Mouse (Mus musculus) layer of hippocampus, adult 9-10 months (tissue): ENCODE measurements around the gene Atp5s.

ENCODE experiments used
- DNase-seq: peaks from one replicate; pipeline ENCODE4 v3.0.0; 2022; ENCODE audit warnings: low spot score

The Atp5s gene

GRCm38 (mm10) chr12:69733518-69733917 lies 8.8 kb downstream of the Atp5s start:
- DNase-seq = no peak

DNA sequence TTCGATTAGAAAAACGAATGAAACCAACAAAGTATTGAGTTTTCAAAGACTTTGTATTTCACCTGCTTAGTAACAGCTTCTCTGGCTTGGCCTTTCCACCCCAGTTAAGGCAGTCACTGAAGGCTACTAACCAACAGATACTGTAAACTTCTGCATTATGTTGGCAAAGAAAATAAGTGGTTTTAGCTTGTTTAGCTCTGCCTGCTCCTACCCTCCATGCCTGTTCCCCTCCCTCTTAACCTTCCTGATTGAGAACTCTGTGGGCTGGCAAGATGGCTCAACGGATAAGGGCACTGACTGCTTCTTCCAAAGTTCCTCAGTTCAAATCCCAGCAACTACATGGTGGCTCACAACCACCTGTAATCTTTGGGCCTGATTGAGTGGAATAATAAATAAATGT lies 9.2 kb downstream of the Atp5s start:
- DNase-seq = no peak

DNA sequence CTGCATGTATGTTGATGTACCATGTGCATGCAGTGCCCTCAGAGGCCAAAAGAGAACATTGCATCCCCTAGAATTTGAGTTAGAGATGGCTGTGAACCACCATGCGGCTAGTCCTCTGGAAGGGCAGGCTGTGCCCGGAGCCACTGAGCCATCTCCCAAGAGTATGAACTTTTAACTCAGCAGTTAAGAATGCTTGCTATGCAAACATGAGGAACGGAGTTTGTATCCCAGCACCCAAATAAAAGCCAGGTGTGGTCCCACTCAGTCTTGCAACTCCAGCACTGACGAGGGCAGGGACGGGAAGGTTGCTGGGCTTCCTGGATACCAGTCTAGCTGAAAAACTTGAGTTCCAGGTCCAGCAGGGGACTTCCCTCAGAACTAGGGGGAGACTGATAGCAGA lies 17.2 kb downstream of the Atp5s start:
- DNase-seq = no peak

DNA sequence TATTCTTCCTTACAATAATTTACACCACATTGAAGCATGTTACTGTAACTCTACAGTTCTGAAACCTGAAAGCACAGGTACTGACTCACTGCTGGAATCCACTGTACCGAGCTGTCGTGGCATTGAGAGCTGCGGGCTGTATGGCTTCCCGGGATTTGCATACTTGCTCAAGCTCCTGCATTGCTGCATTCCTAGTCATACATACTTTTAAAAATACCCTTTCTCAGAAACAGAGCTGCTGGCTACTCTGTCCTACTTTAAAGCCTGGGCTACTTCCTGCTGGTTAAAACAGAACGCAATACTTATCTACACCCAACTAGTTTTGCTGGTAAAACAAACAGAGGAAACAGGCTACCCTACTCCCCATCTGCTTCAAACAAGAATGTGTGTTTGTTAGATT lies 19.4 kb downstream of the Atp5s start:
- DNase-seq = no peak

GRCm38 (mm10) chr12:69751864-69752341 lies 27.2 kb downstream of the Atp5s start:
- no peak for DNase-seq

GRCm38 (mm10) chr12:69753936-69754335 lies 29.2 kb downstream of the Atp5s start:
- no peak for DNase-seq

DNA sequence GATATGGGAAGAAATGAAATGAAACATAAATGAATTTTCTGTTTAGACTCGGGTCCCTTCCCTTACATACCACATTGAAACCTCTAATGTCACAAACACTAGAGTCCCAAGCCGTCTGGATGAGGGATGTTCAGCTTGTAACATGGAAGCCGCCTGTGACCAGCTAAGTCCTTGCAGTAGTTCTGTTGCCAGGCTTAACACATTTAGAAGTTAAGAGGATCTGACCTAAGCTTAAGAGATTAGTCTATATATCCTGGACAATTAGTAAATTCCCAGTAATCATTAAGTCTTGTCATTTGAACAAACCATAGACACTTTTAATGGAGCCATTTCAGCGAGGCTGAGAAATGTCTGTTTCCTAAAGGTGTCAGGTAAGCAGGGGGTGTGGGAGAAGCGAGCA lies 31.3 kb downstream of the Atp5s start:
- DNase-seq = no peak

DNA sequence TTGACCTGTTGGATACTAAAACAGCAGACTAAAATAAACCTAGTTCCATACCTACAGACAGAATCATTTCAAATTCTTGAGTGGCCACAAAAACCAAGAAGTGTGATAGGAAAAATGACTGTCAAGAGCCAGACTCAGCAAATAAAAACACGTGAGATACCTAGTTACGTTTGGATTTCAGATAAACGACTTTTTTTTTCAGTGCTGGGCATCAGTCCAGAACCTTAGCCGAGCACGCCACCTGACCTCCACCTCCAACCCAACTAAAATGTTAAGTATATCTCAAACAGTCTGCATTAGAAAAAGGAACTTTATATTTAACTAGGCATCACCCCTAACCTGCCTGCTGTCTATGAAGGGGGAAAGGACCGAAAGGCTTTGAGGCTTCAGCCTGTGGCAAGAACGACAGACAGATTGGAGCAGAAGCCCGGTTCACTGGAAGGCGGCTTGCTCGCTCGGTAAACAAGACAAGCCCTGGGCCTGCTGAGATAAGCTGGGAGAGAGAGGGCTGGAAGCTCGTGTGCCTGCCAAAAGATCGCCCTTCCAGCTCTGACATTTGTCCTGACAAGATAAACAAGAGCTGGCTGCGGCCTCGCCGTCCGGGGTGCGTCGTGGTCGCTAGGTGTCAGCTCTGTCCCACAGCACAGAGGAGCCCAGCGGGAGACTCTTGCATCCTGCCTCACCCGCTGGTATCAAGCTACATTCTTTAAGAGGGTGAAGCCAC lies 32.8 kb downstream of the Atp5s start:
- DNase-seq = peak; percentile 38

DNA sequence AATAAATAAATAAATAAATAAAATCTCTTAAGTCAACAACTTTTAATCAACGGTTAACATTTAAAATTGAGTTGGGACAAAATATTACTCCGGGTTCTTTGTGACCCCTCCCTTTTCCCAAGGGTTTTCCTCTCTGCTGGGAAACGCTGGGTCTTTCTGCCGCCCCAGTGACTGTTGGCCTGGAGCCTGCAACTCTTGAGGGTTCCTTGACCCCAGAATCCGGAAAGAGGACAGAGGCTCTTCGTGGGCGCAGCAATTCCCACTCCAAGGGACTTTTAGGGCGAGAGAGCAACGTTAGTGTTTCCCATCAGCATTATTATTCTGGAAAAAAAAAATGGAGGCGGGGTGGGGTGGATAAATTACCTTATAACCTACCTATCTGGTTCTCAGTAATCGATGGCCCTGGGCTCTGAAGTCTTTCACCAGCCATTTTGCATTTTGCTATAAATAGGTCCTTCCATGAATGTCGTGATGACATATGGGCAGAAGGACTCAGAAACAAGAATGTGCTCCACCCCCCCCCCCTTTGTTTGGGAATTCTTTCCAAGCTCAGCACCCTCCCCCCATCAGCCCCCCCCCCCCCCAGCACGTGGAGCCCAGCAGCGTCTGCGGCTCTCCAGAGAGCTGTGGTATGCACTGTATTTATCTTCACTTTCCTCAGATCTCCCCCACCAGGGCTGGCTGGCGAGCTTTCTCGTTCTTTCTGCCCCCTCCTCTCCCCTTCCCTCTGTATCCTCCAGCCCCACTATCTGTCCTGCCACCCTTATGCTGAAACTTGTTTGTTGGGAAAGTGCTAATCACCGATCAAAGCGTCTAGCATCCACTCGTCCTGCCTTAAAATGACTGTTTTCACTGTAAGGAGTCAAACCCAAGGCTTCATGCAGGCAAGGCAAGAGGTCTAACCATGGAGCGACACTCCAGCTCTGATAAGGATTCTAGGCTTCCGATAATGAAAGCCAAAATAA lies 33.8 kb downstream of the Atp5s start:
- no peak for DNase-seq

- no peak for DNase-seq
Observed at GRCm38 (mm10) chr12:69759267-69759885, 34.6 kb downstream of the Atp5s start.

GRCm38 (mm10) chr12:69760014-69760413 lies 35.3 kb downstream of the Atp5s start:
- DNase-seq = no peak

DNA sequence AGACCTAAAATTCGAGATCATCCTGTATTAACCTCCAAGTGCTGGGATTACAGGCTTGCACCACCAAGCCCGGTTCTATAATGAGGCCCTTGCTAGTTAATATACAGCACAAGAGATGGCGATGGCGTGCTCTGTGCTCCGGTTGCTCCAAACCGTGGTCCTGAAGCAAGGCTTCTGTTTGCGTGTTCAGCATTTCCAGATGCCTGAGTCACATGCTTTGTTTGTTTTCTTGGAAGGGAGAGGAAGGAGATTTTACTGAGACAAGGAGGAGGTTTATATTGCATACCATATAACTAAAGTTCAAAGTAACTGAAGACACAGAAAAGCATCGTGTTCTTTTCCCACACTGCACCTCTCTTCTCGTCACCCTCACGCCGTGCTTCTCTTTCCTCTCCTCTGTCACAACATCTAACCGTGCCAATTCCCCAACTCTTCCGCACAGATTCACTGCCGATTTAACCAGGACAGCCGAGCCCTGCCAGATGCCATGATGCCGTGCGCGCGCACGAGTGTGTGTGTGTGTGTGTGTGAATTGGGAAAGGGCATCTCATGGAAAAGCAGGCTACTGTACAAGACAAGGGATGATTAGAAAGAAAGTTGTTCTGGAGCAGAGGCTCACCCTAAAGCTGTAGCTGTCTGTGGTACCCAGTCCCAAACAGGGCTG lies 36.1 kb downstream of the Atp5s start:
- DNase-seq = no peak

DNA sequence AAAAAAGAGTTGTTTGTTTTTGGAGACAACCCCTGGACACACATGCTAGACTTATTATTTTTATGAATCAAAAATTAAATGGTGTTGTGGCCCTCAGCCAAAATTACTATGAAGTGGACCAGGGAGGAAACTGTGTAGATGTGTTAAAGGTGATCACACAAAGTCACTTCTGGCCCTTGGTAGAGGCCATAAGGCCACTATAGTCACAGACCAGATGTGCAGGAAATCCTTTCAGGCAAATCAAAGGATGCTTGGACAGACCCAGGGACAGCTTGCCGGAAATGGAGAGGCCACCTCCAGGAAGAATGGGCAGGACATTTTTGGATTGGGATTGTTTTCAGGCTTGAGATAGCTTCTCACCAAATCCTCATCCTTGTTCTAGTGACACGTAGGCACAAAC lies 36.9 kb downstream of the Atp5s start:
- no peak for DNase-seq

DNA sequence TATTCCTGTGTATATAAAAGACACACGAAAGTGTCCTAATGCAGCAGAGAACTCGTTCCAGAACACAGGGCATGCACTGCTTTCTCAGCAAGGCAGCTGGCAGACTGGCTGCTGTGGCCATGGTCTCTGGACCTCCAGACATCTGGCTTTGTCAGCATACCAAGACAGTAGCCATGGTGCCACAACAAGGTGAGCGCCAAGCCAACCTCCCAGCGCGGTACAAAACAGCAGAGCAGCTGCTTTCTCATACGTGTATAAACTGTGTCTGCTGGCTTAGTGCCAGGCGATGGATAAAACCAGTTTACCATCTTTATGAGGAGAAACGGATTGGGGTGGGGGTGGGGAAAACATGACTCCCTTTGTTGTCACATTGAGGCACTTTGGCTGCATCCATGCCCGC lies 40.8 kb downstream of the Atp5s start:
- DNase-seq = no peak

GRCm38 (mm10) chr12:69766185-69766904 lies 41.6 kb downstream of the Atp5s start:
- no peak for DNase-seq

DNA sequence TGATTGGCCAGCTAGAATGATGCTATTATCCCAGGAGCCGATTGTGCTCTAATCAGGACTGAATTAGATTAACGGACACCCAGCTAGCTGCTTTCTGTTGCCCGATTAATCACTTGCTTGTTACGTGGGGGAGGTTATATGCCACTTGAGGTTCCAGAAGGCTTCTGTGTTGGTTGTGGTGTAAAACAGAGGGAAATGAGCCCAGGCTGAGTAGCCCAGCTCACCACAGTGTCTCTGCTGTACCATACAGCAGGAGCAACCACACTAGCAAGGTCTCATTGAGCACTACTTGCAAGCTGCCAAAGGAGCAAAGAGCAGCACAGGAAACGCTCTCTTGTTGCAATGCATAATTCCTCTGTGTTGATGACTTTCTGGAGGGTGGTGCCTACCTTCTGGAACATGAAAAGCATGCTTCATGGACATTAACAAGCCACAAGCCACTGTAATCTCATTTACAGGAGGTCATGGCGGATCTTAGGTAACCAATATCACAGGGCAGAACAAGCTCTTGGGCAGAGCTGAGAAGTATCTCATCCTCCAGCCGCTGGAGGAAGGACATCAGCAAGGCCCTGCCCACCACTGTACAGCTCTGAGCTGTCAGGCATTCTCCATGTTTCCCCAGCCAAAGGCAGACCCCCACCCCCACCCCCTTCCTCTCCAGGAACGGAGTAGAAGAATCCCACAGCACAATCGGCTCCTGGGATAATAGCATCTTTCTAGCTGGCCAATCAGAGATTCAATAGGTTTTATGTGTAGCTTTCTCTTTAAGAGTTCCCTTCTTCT lies 42.9 kb downstream of the Atp5s start:
- no peak for DNase-seq

- DNase-seq = no peak
Observed at GRCm38 (mm10) chr12:69768841-69769240, 44.1 kb downstream of the Atp5s start.

GRCm38 (mm10) chr12:69776607-69777340 lies 52.0 kb downstream of the Atp5s start:
- no peak for DNase-seq

- no peak for DNase-seq
Observed at GRCm38 (mm10) chr12:69777341-69777730, 52.6 kb downstream of the Atp5s start.

GRCm38 (mm10) chr12:69777957-69778356 lies 53.2 kb downstream of the Atp5s start:
- DNase-seq = no peak
